Mouse (Mus musculus) layer of hippocampus, adult 2 months (tissue): ENCODE data around the gene Sertad4. TPM values are rescaled to one million over a fixed set of nuclear protein-coding genes. Genes with fewer than 3 reads are reported as not detected.

ENCODE experiments used
- DNase-seq, 2 experiments: peaks; one replicate each; pipeline ENCODE4 v3.0.0; 2022; ENCODE audit warnings: low spot score in 2 of 2
- H3K27ac ChIP-seq: fragments of 200-600 bp; 2 replicates; pipeline ENCODE4 v1.8.1; 2022
- H3K4me3 ChIP-seq: fragments of 200-600 bp; 2 replicates; pipeline ENCODE4 v1.8.1; 2022; ENCODE audit warnings: mild to moderate bottlenecking
- CTCF ChIP-seq: fragments of 200-600 bp; conservative IDR thresholded peaks from 2 replicates; pipeline ENCODE4 v1.8.1; 2022; ENCODE audit warnings: antibody characterized with exemption, mild to moderate bottlenecking, moderate library complexity
- total RNA-seq, 2 experiments: library from RNA; stranded (reverse); gene quantifications; 2 replicates each; pipeline ENCODE4 v1.2.3; 2021

Gene Sertad4
- total RNA-seq, 2 experiments from 2014 or later = 14.2 to 16.9 TPM

DNA sequence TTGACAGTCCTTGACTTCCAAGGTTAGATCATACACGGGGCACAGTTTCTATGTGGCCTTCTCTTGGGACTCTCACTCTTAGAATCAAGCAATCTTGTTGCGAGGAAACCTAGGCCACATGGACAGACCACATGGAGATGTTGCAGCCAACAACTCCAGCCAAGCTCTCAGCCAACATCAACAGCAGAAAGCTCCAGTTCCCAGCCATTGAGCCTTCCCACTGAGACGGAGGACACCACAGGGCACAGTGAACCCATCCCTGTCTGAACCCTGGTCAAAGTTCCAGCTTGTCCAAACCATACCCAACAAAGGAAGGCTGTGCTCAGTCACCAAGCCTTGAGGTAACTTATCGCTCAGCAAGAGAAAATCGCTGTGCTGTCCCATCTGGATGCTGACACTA is 37.2 kb downstream of the Sertad4 start:
- no peak overlapping the region for H3K4me3 ChIP-seq
- TF ChIP-seq CTCF = no peak
- no peak overlapping the region for H3K27ac ChIP-seq
- DNase-seq = no peak

DNA sequence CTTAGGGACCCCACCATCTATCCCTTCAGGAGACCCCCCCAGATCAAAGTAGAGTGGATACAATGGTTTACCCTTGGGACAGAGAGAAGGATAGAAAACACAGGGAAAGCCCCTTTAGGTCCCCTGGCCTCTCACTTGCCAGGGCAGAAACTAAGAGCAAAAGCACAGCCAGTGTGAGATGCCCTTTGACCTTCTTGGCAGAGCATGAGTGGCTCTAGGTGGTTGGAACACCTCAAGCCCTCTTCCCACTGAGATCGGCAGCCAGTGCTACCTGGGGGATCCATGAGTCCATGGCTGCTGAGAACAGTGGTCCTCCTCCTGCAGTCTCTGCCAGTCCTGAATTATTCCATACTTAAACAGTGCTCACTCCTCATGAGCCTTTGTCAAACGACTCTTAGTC is 39.8 kb downstream of the Sertad4 start:
- H3K27ac ChIP-seq = no peak overlapping the region
- H3K4me3 ChIP-seq = no peak overlapping the region
- no peak for TF ChIP-seq CTCF
- DNase-seq = no peak

DNA sequence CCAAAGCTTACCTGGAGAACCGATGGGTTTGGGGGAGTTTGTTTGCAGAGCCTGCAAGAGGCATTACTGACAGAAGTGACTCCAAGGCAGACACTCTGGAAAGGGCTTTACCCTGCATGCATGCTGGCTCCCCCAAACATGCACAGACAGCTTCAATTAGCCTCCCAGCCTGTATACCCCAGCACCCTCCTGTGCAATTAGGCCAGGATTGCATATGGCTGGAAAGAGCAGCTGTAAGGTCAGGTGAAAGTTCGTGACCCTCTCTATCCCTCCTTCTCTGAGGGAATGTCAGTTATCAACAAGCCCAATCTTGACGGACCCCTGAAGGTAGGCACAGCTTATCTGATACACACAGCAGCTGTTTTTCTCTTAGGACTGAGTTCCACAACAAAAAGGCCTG is 40.9 kb downstream of the Sertad4 start:
- H3K27ac ChIP-seq = no peak overlapping the region
- DNase-seq = no peak
- H3K4me3 ChIP-seq = no peak overlapping the region
- no peak for TF ChIP-seq CTCF

DNA sequence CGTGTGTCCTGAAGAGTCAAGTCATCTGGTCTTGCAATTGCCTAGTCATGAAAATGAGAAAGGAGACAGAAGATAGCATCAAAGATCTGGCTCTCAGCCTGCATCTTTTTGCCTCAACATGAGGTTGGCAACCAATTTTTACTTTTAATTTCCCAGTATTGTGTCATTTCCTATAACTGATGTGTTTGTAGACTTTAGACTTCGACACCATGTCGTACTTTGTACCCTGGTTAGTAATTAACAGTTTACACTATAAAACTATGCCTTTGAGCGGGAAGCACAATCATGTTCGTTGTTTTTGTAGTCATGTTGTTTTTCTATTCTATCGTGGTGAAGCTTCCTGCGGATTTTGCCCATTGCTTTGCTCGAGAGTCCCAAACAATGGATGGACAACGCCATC is 42.8 kb downstream of the Sertad4 start:
- Histone ChIP-seq H3K4me3 (no peak overlapping the region), H3K27ac (no peak overlapping the region)
- no peak for DNase-seq
- no peak for TF ChIP-seq CTCF

DNA sequence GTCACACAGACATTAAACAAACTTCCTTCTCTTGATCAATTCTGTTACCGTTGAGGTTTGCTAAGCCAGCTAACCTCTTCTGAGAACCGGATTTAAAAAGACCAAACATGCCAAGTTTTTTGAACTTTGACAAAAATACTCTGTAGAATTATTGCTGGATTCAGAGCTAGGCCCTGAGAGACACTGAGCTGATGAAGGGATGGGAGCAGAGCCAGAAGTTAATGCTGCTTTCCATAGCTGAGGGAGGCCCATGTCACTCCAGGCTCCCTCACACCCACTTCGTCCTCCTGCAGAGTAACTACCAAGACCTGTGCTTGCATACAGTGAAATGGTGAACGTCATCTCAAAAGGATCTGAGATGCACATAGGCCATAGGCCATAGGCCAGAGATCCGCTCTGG is 43.3 kb downstream of the Sertad4 start:
- TF ChIP-seq CTCF = no peak
- H3K27ac ChIP-seq = no peak overlapping the region
- DNase-seq = no peak
- no peak overlapping the region for H3K4me3 ChIP-seq

DNA sequence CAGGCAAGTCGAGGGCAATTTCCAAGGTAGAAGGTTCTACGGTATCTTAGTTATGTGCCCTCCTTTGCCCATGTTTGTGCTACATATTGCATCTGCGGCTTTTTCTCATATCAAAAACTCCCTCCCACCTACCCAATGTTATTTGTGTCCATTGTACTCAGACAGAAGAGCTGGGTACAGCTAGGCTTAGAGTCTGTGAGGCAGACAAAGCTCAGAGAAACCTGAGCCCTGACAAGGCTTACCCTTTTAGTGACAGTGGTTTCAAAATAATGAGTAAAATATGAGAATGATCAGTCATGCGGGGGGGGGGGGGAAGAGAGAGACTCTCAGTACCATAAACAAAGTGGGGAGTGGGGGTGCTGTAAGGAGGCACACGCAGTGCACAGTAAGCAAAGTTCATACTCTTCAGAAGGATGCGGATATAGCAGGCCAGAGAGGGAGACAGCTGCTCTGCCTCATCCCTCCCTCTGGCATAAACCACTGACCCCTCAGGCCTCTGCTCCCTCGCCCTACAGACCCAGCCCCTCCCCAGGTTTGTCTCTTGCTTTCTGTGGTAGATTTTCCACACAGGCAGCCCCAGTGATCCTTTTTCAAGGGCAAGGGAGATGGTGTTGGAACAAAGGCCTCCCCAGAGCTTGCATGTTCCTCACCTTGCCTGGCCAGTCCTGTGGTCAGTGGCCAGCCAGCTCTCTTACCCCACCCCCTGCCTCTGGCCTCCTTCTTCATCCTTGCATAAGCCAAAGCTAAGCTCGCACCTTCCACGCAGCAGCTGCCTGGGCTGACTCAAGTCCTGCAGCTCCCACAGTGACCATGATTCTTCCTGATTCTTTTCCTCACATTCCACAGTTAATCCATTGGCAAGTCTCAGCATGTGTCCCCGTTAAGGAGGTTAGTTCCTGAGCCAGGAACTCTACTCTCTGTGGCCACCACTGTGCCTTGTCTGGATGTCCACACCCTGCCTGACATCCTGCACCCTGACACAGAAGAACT is 49.1 kb downstream of the Sertad4 start:
- Histone ChIP-seq H3K27ac (no peak overlapping the region), H3K4me3 (no peak overlapping the region)
- TF ChIP-seq CTCF = no peak
- DNase-seq = no peak

DNA sequence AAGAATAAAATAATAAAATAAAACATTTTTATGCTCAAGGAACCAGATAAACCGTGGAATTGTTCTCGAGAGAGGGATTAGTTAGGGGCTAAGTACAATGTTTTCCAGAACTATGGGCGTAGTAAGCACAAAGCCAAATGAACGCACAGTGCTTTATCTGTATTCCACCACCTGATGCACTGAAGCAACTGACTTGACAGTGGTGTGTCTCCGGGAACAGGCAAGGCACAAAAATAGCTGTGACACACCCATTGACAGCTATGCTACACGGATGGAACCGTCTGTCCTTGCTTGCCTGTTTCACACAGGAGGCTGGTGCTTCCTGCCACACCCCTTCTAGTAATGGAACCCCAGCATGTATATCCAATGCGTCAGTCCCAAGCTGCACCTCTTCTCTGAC is 55.2 kb downstream of the Sertad4 start:
- DNase-seq = no peak
- Histone ChIP-seq H3K4me3 (no peak overlapping the region), H3K27ac (no peak overlapping the region)
- no peak for TF ChIP-seq CTCF

DNA sequence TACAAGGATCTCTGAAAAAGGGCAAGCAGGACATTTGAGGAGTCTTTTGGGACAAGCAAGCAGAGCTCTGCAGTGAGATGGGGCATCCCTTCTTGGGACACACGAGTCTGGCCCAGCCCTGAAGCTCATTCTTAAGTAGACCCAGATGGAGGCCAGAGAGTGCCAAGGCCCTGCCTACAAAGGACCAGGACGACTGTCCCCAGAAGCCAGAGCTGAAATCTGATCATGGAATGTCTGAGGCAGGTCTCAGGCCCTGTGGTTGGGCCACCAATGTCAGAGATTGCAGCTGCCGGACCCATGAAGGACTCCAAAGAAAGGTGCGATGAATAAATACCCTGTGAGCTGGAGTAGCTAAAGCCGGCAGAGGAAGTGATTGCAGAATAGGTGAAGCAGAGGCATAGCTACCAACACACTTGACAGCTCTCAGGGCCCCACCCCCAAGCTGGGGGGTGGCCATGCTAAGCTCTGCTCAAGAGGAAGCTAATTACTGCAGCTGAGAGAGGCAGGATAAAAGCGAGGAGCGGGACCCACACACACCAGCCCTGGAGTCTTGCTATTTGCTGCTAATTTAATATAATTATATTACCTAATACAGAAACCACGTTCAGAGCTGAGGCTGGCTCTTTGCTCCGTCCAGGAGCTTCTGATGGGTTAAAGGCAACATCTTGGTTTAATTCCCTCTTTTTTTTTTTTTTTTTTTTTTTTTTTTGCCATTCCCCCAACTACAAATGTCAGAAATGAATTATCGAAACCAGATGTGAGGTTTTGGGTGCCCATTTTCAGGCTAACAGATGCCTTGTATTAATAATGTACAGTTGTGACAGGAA is 56.2 kb downstream of the Sertad4 start:
- no peak overlapping the region for H3K27ac ChIP-seq

DNA sequence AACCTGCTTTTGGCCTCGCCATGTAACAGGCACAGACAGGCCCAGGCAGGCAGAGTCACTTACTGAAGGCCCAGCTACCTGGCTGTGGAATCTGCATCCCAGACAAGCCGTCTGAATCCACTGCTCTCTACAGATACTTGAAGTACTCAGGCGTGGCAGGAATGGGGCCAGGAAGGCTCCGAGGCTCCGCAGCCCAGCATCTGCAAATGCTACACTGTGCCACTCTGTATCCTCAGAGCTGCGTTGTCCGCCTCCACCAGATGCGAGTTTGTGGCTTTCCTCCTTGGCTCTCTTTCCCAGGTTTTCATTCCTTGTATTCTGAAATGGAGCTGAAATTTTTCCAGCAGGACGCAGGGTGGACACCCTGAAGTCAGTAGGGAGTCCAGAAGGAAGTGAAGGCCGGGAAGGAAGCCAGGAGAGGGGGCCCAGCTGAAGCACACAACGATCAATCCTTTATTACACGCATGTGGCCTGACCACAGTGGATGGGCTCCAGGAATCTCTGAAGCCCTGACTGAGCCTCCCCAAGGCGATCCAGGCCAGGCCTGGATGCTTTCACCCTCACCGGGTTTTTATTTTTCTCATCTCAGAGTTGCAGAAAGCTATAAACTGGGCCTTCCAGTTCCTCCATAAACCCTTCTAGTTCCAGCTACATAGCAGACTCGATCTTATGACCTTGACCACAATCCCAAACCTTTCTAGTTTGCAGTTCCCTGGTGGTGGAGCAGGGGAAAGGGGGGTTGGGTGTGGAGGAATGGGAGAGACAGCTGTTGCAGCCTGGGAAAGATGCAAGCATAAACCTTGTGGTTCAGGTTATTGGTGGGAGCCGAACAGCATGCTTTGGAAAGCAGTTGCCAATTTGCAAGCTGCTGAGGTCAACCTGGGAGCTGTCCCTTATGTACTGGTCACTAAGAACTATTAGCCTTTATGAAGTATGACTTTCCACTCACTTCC is 57.1 kb downstream of the Sertad4 start:
- Histone ChIP-seq H3K4me3 (no peak overlapping the region), H3K27ac (no peak overlapping the region)
- DNase-seq = no peak
- no peak for TF ChIP-seq CTCF

More for the DNA sequence above, 56.2 kb downstream of the Sertad4 start:
- H3K4me3 ChIP-seq = no peak overlapping the region
- DNase-seq = no peak
- TF ChIP-seq CTCF = no peak

DNA sequence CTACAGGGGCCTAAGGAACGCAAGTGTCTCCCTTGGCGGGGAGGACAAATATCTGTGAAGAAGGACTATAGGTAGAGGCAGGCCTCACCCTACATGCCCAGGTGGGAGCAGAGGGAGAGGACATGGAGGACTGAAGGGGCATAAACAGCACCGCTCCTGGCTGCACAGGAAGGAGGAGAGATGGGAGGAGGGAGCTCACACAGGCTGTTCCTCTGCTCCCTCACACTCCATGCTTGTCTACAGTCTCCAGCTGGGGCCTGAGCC is 58.6 kb downstream of the Sertad4 start:
- no peak for DNase-seq
- Histone ChIP-seq H3K27ac (no peak overlapping the region), H3K4me3 (no peak overlapping the region)
- TF ChIP-seq CTCF = no peak

DNA sequence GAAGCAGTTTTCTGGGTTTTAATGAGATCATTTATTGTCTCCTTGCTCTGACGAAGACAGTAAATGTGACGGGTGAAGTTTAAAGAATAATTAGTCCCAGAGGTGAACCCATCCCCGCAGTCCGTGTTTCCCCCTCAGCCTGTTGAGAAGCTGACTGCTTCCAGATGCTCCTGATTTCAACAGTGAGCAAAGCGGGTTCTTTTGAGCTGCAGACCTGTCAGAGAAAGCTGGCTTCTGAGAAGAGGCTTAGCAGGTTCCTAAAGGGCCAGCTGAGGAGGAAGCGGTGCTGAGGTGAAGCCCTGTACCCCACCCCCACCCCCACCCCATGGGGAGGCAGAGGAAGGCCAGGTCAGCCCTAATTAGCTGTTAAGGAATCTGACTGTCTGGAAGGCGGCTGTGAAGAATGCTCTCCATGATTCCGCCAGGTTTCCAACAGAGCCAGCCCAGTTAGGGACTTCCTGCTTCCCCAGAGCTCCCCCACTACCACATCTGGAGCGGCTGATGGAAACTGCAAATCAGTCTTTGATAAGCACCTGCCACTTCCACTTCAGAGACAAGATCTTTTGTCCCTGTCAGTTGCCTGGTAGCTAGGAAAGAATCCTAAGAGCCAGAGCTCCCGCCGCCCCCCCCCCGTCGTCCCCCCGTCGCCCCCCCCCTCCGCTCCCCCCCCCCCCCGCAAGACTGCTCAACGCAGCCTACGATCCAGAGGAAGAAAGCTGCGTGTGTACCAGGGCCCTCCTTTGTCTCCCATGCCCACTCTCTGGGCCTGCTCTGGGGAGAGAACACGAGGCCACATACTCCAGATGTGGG is 59.1 kb downstream of the Sertad4 start:
- no peak for DNase-seq
- TF ChIP-seq CTCF = no peak
- no peak overlapping the region for H3K27ac ChIP-seq
- no peak overlapping the region for H3K4me3 ChIP-seq
